Mouse (Mus musculus) hindbrain, embryonic 11.5 days (tissue): ENCODE results near the gene Svopl. TPM values are rescaled to one million over a fixed set of nuclear protein-coding genes. Genes with fewer than 3 reads are reported as not detected.

Source experiments
- ATAC-seq: fragments of 200-750 bp; cut with Nextera tagmentation; 2 replicates; pipeline ENCODE4 v1.8.0; 2017; ENCODE audit warnings: mild to moderate bottlenecking, moderate TSS enrichment, moderate library complexity; ENCODE audit not compliant: low FRiP score
- DNase-seq: peaks from one replicate; pipeline ENCODE4 v3.0.0-alpha.2; 2015; ENCODE audit warnings: low spot score
- H3K27ac ChIP-seq: fragments of 300-500 bp; sonication (generic); 2 replicates; pipeline ENCODE4 v1.5.1; 2014; ENCODE audit warnings: mild to moderate bottlenecking, low read depth, low read length
- H3K27me3 ChIP-seq: fragments of 300-500 bp; sonication (generic); 2 replicates; pipeline ENCODE4 v1.6.1; 2014; ENCODE audit warnings: mild to moderate bottlenecking, low read length, moderate library complexity, mixed read lengths; ENCODE audit not compliant: control insufficient read depth, insufficient read depth
- H3K36me3 ChIP-seq: fragments of 300-500 bp; sonication (generic); 2 replicates; pipeline ENCODE4 v1.6.1; 2014; ENCODE audit warnings: mild to moderate bottlenecking, low read length, moderate library complexity, mixed read lengths; ENCODE audit not compliant: control insufficient read depth, insufficient read depth
- H3K4me1 ChIP-seq: fragments of 300-500 bp; sonication (generic); replicated peaks from 2 replicates; pipeline ENCODE4 v1.6.1; 2014; ENCODE audit warnings: low read length, mixed read lengths; ENCODE audit not compliant: control insufficient read depth, insufficient read depth
- H3K4me2 ChIP-seq: fragments of 300-500 bp; sonication (generic); replicated peaks from 2 replicates; pipeline ENCODE4 v1.6.1; 2014; ENCODE audit warnings: mild to moderate bottlenecking, low read depth, low read length
- H3K4me3 ChIP-seq: fragments of 300-500 bp; sonication (generic); 2 replicates; pipeline ENCODE4 v1.5.1; 2014; ENCODE audit warnings: low read depth, low read length
- H3K9ac ChIP-seq: fragments of 300-500 bp; sonication (generic); 2 replicates; pipeline ENCODE4 v1.6.1; 2014; ENCODE audit warnings: low read depth, low read length
- H3K9me3 ChIP-seq: fragments of 300-500 bp; sonication (generic); 2 replicates; pipeline ENCODE4 v1.6.1; 2016; ENCODE audit warnings: low read length; ENCODE audit not compliant: control insufficient read depth
- WGBS: fragments of 180-500 bp; shearing (Covaris S2); extraction: QIAGEN DNeasy Blood & Tissue Kit; methylation state at CpG from one replicate; pipeline ENCODE4 v1.1.7; 2014; 5-methylcytosine and 5-hydroxymethylcytosine counted together
- polyA plus RNA-seq: library from polyadenylated mRNA; unstranded; fragments of >200 nt; fragmentation: Nextera tagmentation; extraction: Ambion mirVana; gene quantifications from 2 replicates; pipeline ENCODE4 v1.2.1, GENCODE M21; 2014

Gene Svopl
- polyA plus RNA-seq: 2.6 and 3.4 TPM in 2 replicates

DNA sequence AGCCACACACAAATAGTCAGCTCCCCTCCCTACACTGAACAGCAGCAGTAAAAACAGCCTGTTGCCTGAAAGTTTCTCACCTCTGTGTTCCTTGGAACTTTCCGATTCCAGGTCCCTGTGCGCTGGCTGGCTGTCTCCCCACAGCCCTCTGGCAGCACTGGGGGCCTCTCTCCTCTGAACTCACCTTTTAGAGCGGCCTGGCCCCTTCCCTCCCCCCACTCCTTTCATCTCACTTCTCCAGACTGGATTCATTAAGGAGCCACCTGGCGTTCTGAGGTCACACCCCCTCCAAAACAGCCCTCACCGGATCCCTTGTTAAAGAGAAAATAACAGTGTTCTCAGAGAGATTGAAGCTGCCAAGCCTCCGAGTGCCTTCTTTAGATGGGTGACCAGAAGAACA lies at the start of gene Svopl:
TSS of gene Svopl (minus strand) at position 159 of the 400 bp plus-strand sequence.
- no peaks in the 10 kb centered on the region for H3K4me1 ChIP-seq
- no peak for ATAC-seq
- H3K9me3 ChIP-seq: no peaks in the 10 kb centered on the region
- no peak within 1 kb of the TSS for H3K27ac ChIP-seq
- WGBS: 29% methylated on average over 6 of the region's 6 CpGs
- DNase-seq: no peak
- no peak within 1 kb of the TSS for H3K4me3 ChIP-seq
- H3K4me2 ChIP-seq: no peak within 1 kb of the TSS
- H3K27me3 ChIP-seq: no peaks in the 10 kb centered on the region
- no peak within 1 kb of the TSS for H3K9ac ChIP-seq
- H3K36me3 ChIP-seq: no peaks in the 10 kb centered on the region

GRCm38 (mm10) chr6:38094701-38095100 lies 47.9 kb upstream of the Svopl start:
- Histone ChIP-seq H3K4me1 (no peaks in the 10 kb centered on the region), H3K27me3 (no peaks in the 10 kb centered on the region), H3K9me3 (no peaks in the 10 kb centered on the region), H3K4me3 (no peak overlapping the region), H3K9ac (no peak overlapping the region), H3K36me3 (no peaks in the 10 kb centered on the region), H3K27ac (no peak overlapping the region), H3K4me2 (no peak overlapping the region)
- DNase-seq: no peak
- WGBS: 90% methylated on average over 10 of the region's 10 CpGs
- ATAC-seq: no peak

DNA sequence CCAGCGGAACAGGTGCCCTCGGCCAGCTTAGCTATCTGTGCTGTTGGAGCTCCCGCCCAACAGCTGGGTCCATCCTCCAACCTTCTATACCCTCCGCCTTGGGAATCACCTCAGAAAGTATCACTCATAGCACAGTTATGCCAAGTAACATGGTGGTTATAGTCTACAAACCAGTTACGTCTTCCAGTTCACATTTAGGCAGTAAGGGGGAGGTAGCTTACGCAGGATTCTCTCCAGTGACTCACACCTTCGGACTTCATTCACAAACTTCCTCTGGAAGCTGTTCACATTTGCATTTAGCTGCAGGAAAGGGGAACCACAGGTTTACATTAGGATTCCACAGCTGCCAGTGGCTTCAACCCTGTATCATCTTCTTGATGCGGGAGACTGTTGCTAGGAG lies 45.7 kb upstream of the Svopl start:
- Histone ChIP-seq H3K4me3 (no peak overlapping the region), H3K4me1 (no peaks in the 10 kb centered on the region), H3K9ac (no peak overlapping the region), H3K27me3 (no peaks in the 10 kb centered on the region), H3K27ac (no peak overlapping the region), H3K36me3 (no peaks in the 10 kb centered on the region), H3K9me3 (no peaks in the 10 kb centered on the region), H3K4me2 (no peak overlapping the region)
- ATAC-seq (no peak), DNase-seq (no peak)
- 95% methylated on average over 8 of the region's 8 CpGs for WGBS

DNA sequence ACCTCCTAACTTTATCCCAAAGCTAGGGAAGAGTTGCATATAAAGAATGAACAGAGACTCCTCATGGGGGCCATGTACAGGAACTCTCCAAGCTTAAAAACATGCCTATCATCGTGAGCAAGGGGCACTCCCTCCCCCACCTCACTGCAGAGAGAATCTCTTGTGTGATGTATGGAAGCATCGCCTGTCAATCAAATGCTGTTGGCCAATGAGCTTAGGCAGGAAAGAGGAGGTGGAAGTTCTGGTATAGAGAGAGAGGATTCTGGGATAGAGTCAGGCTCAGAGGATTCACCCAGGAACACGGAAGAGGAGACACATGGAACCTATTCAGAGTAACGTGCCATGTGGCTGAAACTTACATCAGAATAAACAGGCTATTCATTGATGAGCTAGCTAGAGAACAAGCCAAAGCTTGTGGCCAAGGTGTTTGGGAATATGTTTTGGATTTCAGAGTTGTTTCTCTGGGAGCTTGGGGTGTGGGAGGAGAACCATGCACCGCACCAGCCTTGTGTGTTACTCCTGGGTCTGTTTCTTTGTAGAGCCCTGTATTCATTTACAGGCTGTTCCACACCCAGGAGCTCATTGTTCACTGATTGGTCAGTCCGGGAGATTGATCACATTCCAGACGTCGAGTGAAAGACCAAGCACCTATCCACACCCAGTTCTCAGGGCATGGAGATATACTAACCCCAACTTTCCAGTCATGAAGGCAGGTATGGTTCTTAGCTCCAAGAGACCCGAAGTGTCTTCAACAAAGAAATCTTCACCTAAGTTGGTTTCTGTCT lies 40.6 kb upstream of the Svopl start:
- Histone ChIP-seq H3K4me1 (no peaks in the 10 kb centered on the region), H3K4me3 (no peak overlapping the region), H3K9ac (no peak overlapping the region), H3K36me3 (no peaks in the 10 kb centered on the region), H3K27me3 (no peaks in the 10 kb centered on the region), H3K27ac (no peak overlapping the region), H3K9me3 (no peaks in the 10 kb centered on the region), H3K4me2 (no peak overlapping the region)
- 77% methylated on average over 9 of the region's 9 CpGs for WGBS
- no peak for DNase-seq
- no peak for ATAC-seq

- Histone ChIP-seq H3K9me3 (no peaks in the 10 kb centered on the region), H3K9ac (no peak overlapping the region), H3K36me3 (no peaks in the 10 kb centered on the region), H3K27me3 (no peaks in the 10 kb centered on the region), H3K4me2 (no peak overlapping the region), H3K4me3 (no peak overlapping the region), H3K27ac (no peak overlapping the region), H3K4me1 (no peaks in the 10 kb centered on the region)
- WGBS: 52% methylated on average over 4 of the region's 4 CpGs
- DNase-seq: no peak
- ATAC-seq: no peak
These were observed 36.4 kb upstream of the Svopl start for GRCm38 (mm10) chr6:38083204-38083603.

DNA sequence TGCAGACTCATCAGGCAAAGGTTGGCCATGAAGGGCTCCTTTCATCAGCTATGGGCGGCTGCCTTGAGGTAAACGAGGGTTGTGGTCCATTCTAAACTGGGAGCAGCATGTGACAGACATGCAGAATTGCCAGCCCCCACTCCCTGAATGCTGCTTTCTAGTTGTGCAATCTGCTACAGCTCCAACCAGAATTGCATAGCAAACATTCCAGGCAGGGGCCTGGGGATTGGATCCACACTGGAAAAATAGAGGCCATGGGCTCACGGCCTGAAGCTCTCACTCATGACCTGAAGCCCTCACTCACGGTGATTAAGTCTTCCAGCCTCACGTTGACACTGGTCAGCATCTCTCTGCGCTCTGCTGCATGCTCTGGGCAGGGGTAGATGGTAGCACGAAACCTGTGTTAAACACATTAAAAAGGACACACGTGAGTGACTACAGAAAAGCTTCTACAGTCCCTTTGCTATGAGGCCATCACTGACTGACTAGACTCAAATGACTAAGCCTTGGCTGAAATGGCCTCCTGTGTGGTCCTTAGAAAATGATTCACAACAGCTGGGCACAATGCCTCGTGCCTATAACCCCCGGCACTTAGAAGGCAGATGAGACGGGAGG lies 35.0 kb upstream of the Svopl start:
- H3K36me3 ChIP-seq: no peaks in the 10 kb centered on the region
- ATAC-seq (no peak), DNase-seq (peak; percentile 8)
- 63% methylated on average over 11 of the region's 11 CpGs for WGBS
- H3K4me3 ChIP-seq: no peak overlapping the region
- no peak overlapping the region for H3K9ac ChIP-seq
- H3K4me1 ChIP-seq: no peaks in the 10 kb centered on the region
- H3K27ac ChIP-seq: no peak overlapping the region
- no peaks in the 10 kb centered on the region for H3K9me3 ChIP-seq
- H3K27me3 ChIP-seq: no peaks in the 10 kb centered on the region
- no peak overlapping the region for H3K4me2 ChIP-seq

DNA sequence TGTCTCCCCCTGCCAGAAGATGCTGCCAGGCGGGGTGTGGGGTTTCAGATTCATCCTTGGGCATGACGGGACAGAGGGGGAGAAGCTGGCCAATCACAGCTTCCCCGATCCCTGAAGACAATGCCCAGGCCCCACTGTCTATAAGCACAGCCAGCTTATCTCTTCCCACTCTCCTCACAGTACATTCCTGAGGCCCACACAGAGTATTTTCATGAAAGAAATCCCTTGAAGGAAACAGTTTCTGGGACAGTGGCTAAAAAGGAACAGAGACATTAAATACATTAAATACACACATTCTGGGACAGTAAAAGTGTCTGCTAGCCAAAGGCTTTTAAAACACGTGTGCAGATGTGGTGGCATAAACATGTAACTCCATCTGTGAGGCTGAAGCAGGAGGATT lies 33.6 kb upstream of the Svopl start:
- H3K4me3 ChIP-seq: no peak overlapping the region
- no peaks in the 10 kb centered on the region for H3K4me1 ChIP-seq
- no peaks in the 10 kb centered on the region for H3K9me3 ChIP-seq
- H3K4me2 ChIP-seq: no peak overlapping the region
- no peaks in the 10 kb centered on the region for H3K36me3 ChIP-seq
- no peak overlapping the region for H3K27ac ChIP-seq
- H3K27me3 ChIP-seq: no peaks in the 10 kb centered on the region
- H3K9ac ChIP-seq: no peak overlapping the region
- 72% methylated on average over 4 of the region's 4 CpGs for WGBS
- no peak for DNase-seq
- no peak for ATAC-seq

DNA sequence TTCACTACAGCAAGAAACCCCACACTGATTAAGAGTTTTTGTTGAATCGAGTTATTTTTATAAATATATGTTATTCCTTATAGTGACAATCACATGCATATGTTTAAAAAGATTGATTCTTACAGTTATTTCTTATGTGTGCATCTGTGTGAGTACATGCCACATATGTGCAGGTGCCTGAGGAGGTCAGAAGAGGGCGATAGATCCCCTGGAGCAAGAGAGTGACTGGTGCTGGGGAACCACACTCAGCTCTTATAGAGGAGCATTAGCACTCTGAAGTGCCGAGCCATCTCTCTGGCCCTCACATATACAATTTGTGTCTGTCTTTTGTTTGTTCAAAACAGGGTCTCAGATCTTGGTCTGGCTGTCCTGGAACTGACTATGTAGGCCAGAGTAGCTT lies 26.8 kb upstream of the Svopl start:
- no peak for ATAC-seq
- DNase-seq: no peak
- 89% methylated on average over 3 of the region's 3 CpGs for WGBS
- H3K9ac ChIP-seq: no peak overlapping the region
- no peaks in the 10 kb centered on the region for H3K36me3 ChIP-seq
- H3K27me3 ChIP-seq: no peaks in the 10 kb centered on the region
- H3K9me3 ChIP-seq: no peaks in the 10 kb centered on the region
- no peaks in the 10 kb centered on the region; the same call in 1 of the 2 replicates for H3K4me1 ChIP-seq
- no peak overlapping the region for H3K27ac ChIP-seq
- H3K4me3 ChIP-seq: no peak overlapping the region
- no peak overlapping the region for H3K4me2 ChIP-seq
